Mouse (Mus musculus) CH12.LX (cell line): ENCODE measurements at regions not wholly inside any gene's neighbourhood (a gene's known extent, or its start where the extent isn't known, plus 50 kb on each side); places are given as distances from the start of the nearest gene placed in this dataset.

Source experiments
- DNase-seq: peaks from one replicate; pipeline ENCODE4 v3.0.0-alpha.2; 2013; ENCODE audit errors: extremely low read depth
- H3K27ac ChIP-seq: 2 replicates; pipeline ENCODE4 v1.5.1; 2012; ENCODE audit warnings: low read depth, mild to moderate bottlenecking, control low read depth, moderate library complexity; ENCODE audit not compliant: insufficient read depth
- H3K27me3 ChIP-seq: replicated peaks from 2 replicates; pipeline ENCODE3; 2012; ENCODE audit warnings: inconsistent platforms
- H3K36me3 ChIP-seq, 2 experiments: replicated peaks in 1 of 2; 2 replicates each; pipeline versions ENCODE3 to v1.6.1; 2012; ENCODE audit warnings: inconsistent platforms in 1 of 2, low read length in 1 of 2, mild to moderate bottlenecking in 1 of 2, mixed read lengths in 1 of 2, moderate library complexity in 1 of 2; ENCODE audit not compliant: control insufficient read depth in 1 of 2, insufficient read depth in 1 of 2
- H3K4me1 ChIP-seq, 2 experiments: 2 replicates each; pipeline ENCODE4 v1.6.1; 2012; ENCODE audit warnings: inconsistent platforms in 1 of 2, moderate library complexity in 1 of 2; ENCODE audit not compliant: insufficient read depth in 2 of 2, control insufficient read depth in 1 of 2
- H3K4me2 ChIP-seq: 2 replicates; pipeline ENCODE4 v1.6.1; 2012; ENCODE audit warnings: low read depth, mild to moderate bottlenecking, control low read depth; ENCODE audit not compliant: poor library complexity, insufficient read depth, severe bottlenecking
- H3K4me3 ChIP-seq, 3 experiments: fragments of 150-350 bp in 1 of 3; sonication (generic) in 1 of 3; replicated peaks in 1 of 3; 2 replicates each; pipeline versions ENCODE3 to v1.5.1; 2011 to 2012; ENCODE audit warnings: low read depth in 2 of 3, low read length in 2 of 3, mild to moderate bottlenecking in 2 of 3, moderate library complexity in 2 of 3, control low read depth in 1 of 3, improper control_type of control experiment in 1 of 3, inconsistent platforms in 1 of 3, mixed read lengths in 1 of 3; ENCODE audit not compliant: poor library complexity in 1 of 3
- H3K79me2 ChIP-seq: replicated peaks from 2 replicates; pipeline ENCODE4 v1.6.1; 2012; ENCODE audit warnings: mild to moderate bottlenecking, moderate library complexity; ENCODE audit not compliant: control insufficient read depth, poor library complexity, insufficient read depth, severe bottlenecking; ENCODE audit errors: extremely low read depth
- H3K9ac ChIP-seq: 2 replicates; pipeline ENCODE4 v1.6.1; 2012; ENCODE audit warnings: low read depth, mild to moderate bottlenecking, control low read depth, moderate library complexity; ENCODE audit not compliant: insufficient read depth
- H3K9me3 ChIP-seq: replicated peaks from 2 replicates; pipeline ENCODE3; 2012; ENCODE audit warnings: low read length, inconsistent platforms, mixed read lengths
- CTCF ChIP-seq, 2 experiments: IDR thresholded peaks in 1 of 2; conservative IDR thresholded peaks in 1 of 2; 2 replicates each; pipeline ENCODE4 v1.5.1; 2011 to 2012; ENCODE audit warnings: low read depth in 2 of 2, low read length in 2 of 2, improper control_type of control experiment in 1 of 2, inconsistent platforms in 1 of 2, mild to moderate bottlenecking in 1 of 2, moderate library complexity in 1 of 2
- RAD21 ChIP-seq: IDR thresholded peaks from 2 replicates; pipeline ENCODE4 v1.6.1; 2011; ENCODE audit warnings: low read depth, mild to moderate bottlenecking, low read length, improper control_type of control experiment, moderate library complexity
- TBP ChIP-seq: conservative IDR thresholded peaks from 2 replicates; pipeline ENCODE4 v1.6.1; 2011; ENCODE audit warnings: low read depth, low read length, improper control_type of control experiment
- dilution Hi-C: fragments of 300-500 bp; cut with MboI; formaldehyde crosslinking; loops from 2 replicates; pipeline ENCODE4 v1.14.3; 2020; ENCODE audit warnings: low sequenced_read_pairs; ENCODE audit not compliant: extremely low pct_unique_long_range_greater_than_20kb, extremely low pct_ligation_motif_present
- in situ Hi-C: fragments of 300-500 bp; cut with MboI; formaldehyde crosslinking; loops from 3 replicates; pipeline ENCODE4 v1.14.3; 2019; ENCODE audit warnings: low sequenced_read_pairs, low pct_ligation_motif_present, low pct_unique_long_range_greater_than_20kb, mixed read lengths

DNA sequence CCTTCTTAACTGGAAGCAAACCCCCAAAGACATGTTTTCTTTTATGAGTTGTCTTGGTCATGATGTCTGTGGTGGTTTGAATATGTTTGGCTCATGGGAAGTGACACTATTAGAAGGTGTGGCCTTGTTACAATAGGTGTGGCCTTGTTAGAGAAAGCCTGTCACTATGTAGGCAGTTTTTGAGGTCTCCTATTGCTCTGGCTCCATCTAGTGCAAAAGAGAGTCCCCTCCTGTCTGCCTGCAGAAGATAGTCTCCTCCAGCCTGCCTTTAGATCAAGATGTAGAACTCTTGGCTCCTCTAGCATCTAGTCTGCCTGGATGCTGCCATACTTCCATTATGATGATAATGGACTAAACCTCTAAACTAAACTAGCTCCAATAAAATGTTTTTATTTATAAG lies 75.8 kb downstream of the Cct8l1 start:
- no peak overlapping the region for H3K4me3 ChIP-seq
- H3K27ac ChIP-seq, result no peak overlapping the region
- DNase-seq, result no peak
- H3K4me1 ChIP-seq, result no peaks in the 10 kb centered on the region
- in situ Hi-C loops (no loop called here), dilution Hi-C loops (no loop called here)
- TF ChIP-seq TBP (no peak), RAD21 (peak; percentile 31), CTCF (conservative IDR thresholded peaks at IDR 0.05 in 1 of 2, IDR thresholded peaks at IDR 0.05 in 1 of 2; ENCODE audit: low read depth in 2 of 2, low read length in 2 of 2) (peak in 1 of 2 experiments; percentile 24; a peak in 1 of 4 replicates)
- H3K4me2 ChIP-seq, result no peak overlapping the region
- no peaks in the 10 kb centered on the region for H3K36me3 ChIP-seq
- H3K9ac ChIP-seq, result no peak overlapping the region
- no peaks in the 10 kb centered on the region for H3K79me2 ChIP-seq
- no peaks in the 10 kb centered on the region for H3K27me3 ChIP-seq
- H3K9me3 ChIP-seq, result no peaks in the 10 kb centered on the region
